Mouse (Mus musculus) forebrain, embryonic 11.5 days (tissue): Measurements from ENCODE around the gene Sh3bp5. TPM values are rescaled to one million over a fixed set of nuclear protein-coding genes. Genes with fewer than 3 reads are reported as not detected.

Experiments used
- ATAC-seq: fragments of 200-750 bp; cut with Nextera tagmentation; replicated peaks from 2 replicates; pipeline ENCODE4 v1.8.0; 2017; ENCODE audit warnings: moderate TSS enrichment; ENCODE audit not compliant: low FRiP score
- DNase-seq: peaks from one replicate; pipeline ENCODE4 v3.0.0-alpha.2; 2017; ENCODE audit warnings: low spot score
- H3K27ac ChIP-seq: fragments of 300-500 bp; sonication (generic); 2 replicates; pipeline ENCODE4 v1.5.1; 2014; ENCODE audit warnings: low read depth, low read length
- H3K27me3 ChIP-seq: fragments of 300-500 bp; sonication (generic); 2 replicates; pipeline ENCODE4 v1.6.1; 2014; ENCODE audit warnings: mild to moderate bottlenecking, low read length, mixed read lengths; ENCODE audit not compliant: control insufficient read depth, insufficient read depth
- H3K36me3 ChIP-seq: fragments of 300-500 bp; sonication (generic); 2 replicates; pipeline ENCODE4 v1.6.1; 2014; ENCODE audit warnings: mild to moderate bottlenecking, low read length, moderate library complexity, mixed read lengths; ENCODE audit not compliant: control insufficient read depth, insufficient read depth
- H3K4me1 ChIP-seq: fragments of 300-500 bp; sonication (generic); replicated peaks from 2 replicates; pipeline ENCODE4 v1.6.1; 2014; ENCODE audit warnings: low read length, mixed read lengths; ENCODE audit not compliant: control insufficient read depth, insufficient read depth
- H3K4me2 ChIP-seq: fragments of 300-500 bp; sonication (generic); 2 replicates; pipeline ENCODE4 v1.6.1; 2014; ENCODE audit warnings: low read depth, mild to moderate bottlenecking, low read length, moderate library complexity, mixed read lengths; ENCODE audit not compliant: severe bottlenecking
- H3K4me3 ChIP-seq: fragments of 300-500 bp; sonication (generic); 2 replicates; pipeline ENCODE4 v1.5.1; 2014; ENCODE audit warnings: low read depth, low read length
- H3K9ac ChIP-seq: fragments of 300-500 bp; sonication (generic); 2 replicates; pipeline ENCODE4 v1.6.1; 2014; ENCODE audit warnings: low read length
- H3K9me3 ChIP-seq: fragments of 300-500 bp; sonication (generic); 2 replicates; pipeline ENCODE4 v1.6.1; 2016; ENCODE audit warnings: low read length, mixed read lengths; ENCODE audit not compliant: control insufficient read depth
- WGBS: fragments of 180-500 bp; shearing (Covaris S2); extraction: QIAGEN DNeasy Blood & Tissue Kit; methylation state at CpG from one replicate; pipeline ENCODE4 v1.1.7; 2014; 5-methylcytosine and 5-hydroxymethylcytosine counted together
- polyA plus RNA-seq: library from polyadenylated mRNA; unstranded; fragments of >200 nt; fragmentation: Nextera tagmentation; extraction: Ambion mirVana; gene quantifications from 2 replicates; pipeline ENCODE4 v1.2.1, GENCODE M21; 2014

Sh3bp5 gene
- polyA plus RNA-seq, 1 experiment from 2014 or later, result 17.4 TPM

- 84% methylated on average over 16 of the region's 16 CpGs for WGBS
- Histone ChIP-seq H3K4me2 (no peak overlapping the region), H3K27me3 (no peaks in the 10 kb centered on the region), H3K27ac (no peak overlapping the region), H3K4me3 (no peak overlapping the region), H3K4me1 (peaks cover 8% of the 10 kb centered on the region; the same call in 1 of the 2 replicates), H3K9ac (no peak overlapping the region), H3K36me3 (no peaks in the 10 kb centered on the region), H3K9me3 (no peaks in the 10 kb centered on the region)
- DNase-seq (no peak), ATAC-seq (no peak)
Observed at GRCm38 (mm10) chr14:31416835-31417549, 18.9 kb downstream of the Sh3bp5 start.

DNA sequence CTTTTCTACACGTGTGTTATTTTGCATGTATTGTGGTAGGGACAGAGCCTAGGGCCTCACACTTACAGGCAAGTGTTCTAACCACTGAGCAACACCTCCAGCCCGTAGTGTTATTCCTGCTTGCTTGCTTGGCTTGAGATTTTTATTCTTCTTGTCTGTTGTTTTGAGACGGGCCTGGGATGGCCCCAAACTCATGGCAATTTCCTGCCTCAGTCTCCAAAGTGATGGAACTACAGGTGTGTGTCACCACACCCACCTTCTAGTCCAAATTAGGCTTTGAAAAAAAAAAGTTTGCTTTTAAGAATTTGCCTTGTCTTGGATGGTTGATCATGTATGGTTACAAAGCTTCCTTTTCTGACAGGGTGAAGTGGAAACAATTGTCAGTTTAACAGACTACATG, 19.5 kb downstream of the Sh3bp5 start:
- no peak overlapping the region for H3K4me2 ChIP-seq
- 72% methylated on average over 3 of the region's 3 CpGs for WGBS
- ATAC-seq (no peak), DNase-seq (no peak)
- no peak overlapping the region for H3K27ac ChIP-seq
- no peak overlapping the region for H3K9ac ChIP-seq
- H3K4me1 ChIP-seq, result peaks cover 8% of the 10 kb centered on the region; the same call in 1 of the 2 replicates
- H3K9me3 ChIP-seq, result no peaks in the 10 kb centered on the region
- no peaks in the 10 kb centered on the region for H3K36me3 ChIP-seq
- H3K27me3 ChIP-seq, result no peaks in the 10 kb centered on the region
- no peak overlapping the region for H3K4me3 ChIP-seq

GRCm38 (mm10) chr14:31414967-31415376, 20.9 kb downstream of the Sh3bp5 start:
- no peak overlapping the region for H3K27ac ChIP-seq
- no peak for ATAC-seq
- no peak overlapping the region for H3K4me3 ChIP-seq
- WGBS, result 88% methylated on average over 7 of the region's 7 CpGs
- no peak overlapping the region for H3K4me2 ChIP-seq
- no peak overlapping the region for H3K9ac ChIP-seq
- H3K9me3 ChIP-seq, result no peaks in the 10 kb centered on the region
- H3K36me3 ChIP-seq, result no peaks in the 10 kb centered on the region
- H3K27me3 ChIP-seq, result no peaks in the 10 kb centered on the region
- H3K4me1 ChIP-seq, result peaks cover 8% of the 10 kb centered on the region; the same call in 1 of the 2 replicates
- DNase-seq, result no peak

DNA sequence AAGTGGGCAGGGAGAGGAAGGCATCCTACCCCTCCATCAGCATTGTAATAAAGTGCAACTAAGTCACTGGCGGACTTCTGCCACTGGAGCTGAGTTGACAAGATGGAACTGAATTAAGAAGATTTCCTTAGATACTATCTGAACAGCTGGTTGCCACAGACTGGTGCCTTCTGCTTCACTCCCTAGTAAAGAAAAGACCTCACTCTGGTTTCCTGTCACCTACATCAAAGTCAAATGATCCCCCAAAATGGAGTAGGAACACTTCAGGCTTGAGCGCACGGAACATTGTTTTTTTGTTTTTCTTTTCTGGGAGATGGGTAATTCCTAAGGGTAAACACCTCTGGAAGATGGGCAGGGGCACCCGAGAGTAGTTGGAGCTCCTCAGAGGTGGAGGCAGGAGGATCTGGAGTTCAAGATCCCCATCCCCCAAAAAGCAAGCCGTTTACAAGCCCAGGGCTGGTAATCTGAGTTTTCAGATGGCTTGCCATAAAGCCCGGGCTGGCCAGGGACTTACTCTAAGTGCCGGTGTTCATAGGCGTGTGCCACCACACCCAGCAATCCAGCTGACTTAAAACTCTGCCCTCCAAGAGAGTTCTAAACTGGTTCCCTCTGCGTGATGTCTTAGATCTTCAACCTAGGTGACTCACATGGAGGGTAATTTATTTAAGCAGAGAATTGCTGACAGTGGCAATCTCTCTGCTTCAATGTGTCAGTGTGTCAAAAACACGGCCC, 21.5 kb downstream of the Sh3bp5 start:
- Histone ChIP-seq H3K4me3 (no peak overlapping the region), H3K27ac (no peak overlapping the region), H3K36me3 (no peaks in the 10 kb centered on the region), H3K9me3 (no peaks in the 10 kb centered on the region), H3K4me2 (no peak overlapping the region), H3K27me3 (no peaks in the 10 kb centered on the region), H3K9ac (no peak overlapping the region), H3K4me1 (peaks cover 8% of the 10 kb centered on the region; the same call in 1 of the 2 replicates)
- 83% methylated on average over 10 of the region's 10 CpGs for WGBS
- ATAC-seq, result no peak
- DNase-seq, result no peak

DNA sequence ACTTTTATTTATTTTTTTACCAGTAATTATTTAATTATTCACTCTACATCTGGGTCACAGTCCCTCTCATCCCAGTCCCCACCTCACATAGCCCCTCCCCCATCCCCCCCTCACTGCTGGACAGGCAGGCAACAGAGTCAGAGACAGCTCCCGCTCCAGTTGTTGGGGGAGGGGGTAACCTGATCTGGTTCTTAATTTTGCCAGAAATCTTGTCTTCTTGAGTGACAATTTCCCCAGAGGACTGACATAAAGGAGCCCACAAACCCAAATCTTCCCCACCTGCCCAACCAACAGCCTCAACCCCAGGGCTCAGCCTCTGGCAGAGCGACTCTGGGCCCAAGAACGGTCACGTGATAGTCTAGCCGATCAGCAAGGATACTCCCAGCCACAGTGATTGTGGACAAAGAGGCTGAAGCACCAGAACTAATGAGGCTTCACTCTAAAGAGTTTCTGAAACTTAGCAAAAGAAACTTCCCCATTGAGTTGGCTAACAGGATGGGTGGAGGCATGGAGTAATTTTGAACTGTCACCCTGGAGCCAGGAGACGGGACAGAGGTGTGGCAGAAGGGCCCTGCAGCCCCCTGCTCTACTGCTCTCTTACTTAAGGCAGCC, 22.3 kb downstream of the Sh3bp5 start:
- no peak for DNase-seq
- Histone ChIP-seq H3K9me3 (no peaks in the 10 kb centered on the region), H3K27ac (no peak overlapping the region), H3K36me3 (no peaks in the 10 kb centered on the region), H3K9ac (no peak overlapping the region), H3K27me3 (no peaks in the 10 kb centered on the region), H3K4me2 (no peak overlapping the region), H3K4me3 (no peak overlapping the region), H3K4me1 (peaks cover 8% of the 10 kb centered on the region; the same call in 1 of the 2 replicates)
- ATAC-seq, result no peak
- WGBS, result 31% methylated on average over 6 of the region's 6 CpGs

DNA sequence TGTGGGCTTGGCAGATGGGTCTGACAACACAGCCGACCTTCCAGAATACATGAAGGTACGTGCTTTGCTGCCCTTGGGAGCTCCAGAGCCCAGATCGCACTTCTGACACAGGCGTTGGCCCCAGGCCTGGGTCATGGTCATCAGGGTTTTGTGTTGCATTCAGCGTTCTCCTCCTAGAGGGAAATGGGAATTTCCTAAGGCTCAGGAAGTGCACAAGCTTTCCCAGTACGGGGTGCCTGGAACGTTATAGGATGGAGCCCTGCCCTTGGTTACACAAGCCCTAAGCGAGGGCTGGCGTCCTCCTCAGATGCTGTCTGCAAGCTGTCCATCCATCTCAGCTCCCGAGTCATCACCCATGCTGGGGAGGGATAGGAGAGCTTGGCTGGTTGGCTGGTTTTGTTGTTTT, 23.2 kb downstream of the Sh3bp5 start:
- no peaks in the 10 kb centered on the region for H3K9me3 ChIP-seq
- 84% methylated on average over 10 of the region's 10 CpGs for WGBS

GRCm38 (mm10) chr14:31410737-31411136, 25.1 kb downstream of the Sh3bp5 start:
- no peak overlapping the region for H3K9ac ChIP-seq
- H3K4me3 ChIP-seq, result no peak overlapping the region
- no peak overlapping the region for H3K27ac ChIP-seq
- no peaks in the 10 kb centered on the region for H3K27me3 ChIP-seq
- no peaks in the 10 kb centered on the region for H3K36me3 ChIP-seq
- WGBS, result 85% methylated on average over 4 of the region's 4 CpGs
- no peak for DNase-seq
- H3K9me3 ChIP-seq, result no peaks in the 10 kb centered on the region
- ATAC-seq, result no peak
- H3K4me1 ChIP-seq, result peaks cover 8% of the 10 kb centered on the region; the same call in 1 of the 2 replicates
- H3K4me2 ChIP-seq, result no peak overlapping the region

More for the DNA sequence above, 23.2 kb downstream of the Sh3bp5 start:
- H3K9ac ChIP-seq, result no peak overlapping the region
- H3K27ac ChIP-seq, result no peak overlapping the region
- H3K36me3 ChIP-seq, result no peaks in the 10 kb centered on the region
- peaks cover 8% of the 10 kb centered on the region; the same call in 1 of the 2 replicates for H3K4me1 ChIP-seq
- H3K27me3 ChIP-seq, result no peaks in the 10 kb centered on the region
- no peak overlapping the region for H3K4me2 ChIP-seq
- no peak for ATAC-seq
- no peak overlapping the region for H3K4me3 ChIP-seq
- DNase-seq, result no peak

GRCm38 (mm10) chr14:31410123-31410724, 25.7 kb downstream of the Sh3bp5 start:
- Histone ChIP-seq H3K9me3 (no peaks in the 10 kb centered on the region), H3K36me3 (no peaks in the 10 kb centered on the region), H3K9ac (no peak overlapping the region), H3K4me2 (no peak overlapping the region), H3K4me3 (no peak overlapping the region), H3K27ac (no peak overlapping the region), H3K4me1 (peaks cover 8% of the 10 kb centered on the region; the same call in 1 of the 2 replicates), H3K27me3 (no peaks in the 10 kb centered on the region)
- 82% methylated on average over 9 of the region's 9 CpGs for WGBS
- DNase-seq (no peak), ATAC-seq (no peak)
